Mouse (Mus musculus) heart, postnatal 0 days (tissue): ENCODE data around the gene Kcna7.

Experiments
- CTCF ChIP-seq: IDR thresholded peaks from 2 replicates; pipeline ENCODE4 v1.5.1; 2016; ENCODE audit warnings: antibody characterized with exemption, control low read depth, low read depth
- EP300 ChIP-seq: IDR thresholded peaks from 2 replicates; pipeline ENCODE4 v1.6.1; 2016; ENCODE audit warnings: antibody characterized with exemption, low read depth

DNA sequence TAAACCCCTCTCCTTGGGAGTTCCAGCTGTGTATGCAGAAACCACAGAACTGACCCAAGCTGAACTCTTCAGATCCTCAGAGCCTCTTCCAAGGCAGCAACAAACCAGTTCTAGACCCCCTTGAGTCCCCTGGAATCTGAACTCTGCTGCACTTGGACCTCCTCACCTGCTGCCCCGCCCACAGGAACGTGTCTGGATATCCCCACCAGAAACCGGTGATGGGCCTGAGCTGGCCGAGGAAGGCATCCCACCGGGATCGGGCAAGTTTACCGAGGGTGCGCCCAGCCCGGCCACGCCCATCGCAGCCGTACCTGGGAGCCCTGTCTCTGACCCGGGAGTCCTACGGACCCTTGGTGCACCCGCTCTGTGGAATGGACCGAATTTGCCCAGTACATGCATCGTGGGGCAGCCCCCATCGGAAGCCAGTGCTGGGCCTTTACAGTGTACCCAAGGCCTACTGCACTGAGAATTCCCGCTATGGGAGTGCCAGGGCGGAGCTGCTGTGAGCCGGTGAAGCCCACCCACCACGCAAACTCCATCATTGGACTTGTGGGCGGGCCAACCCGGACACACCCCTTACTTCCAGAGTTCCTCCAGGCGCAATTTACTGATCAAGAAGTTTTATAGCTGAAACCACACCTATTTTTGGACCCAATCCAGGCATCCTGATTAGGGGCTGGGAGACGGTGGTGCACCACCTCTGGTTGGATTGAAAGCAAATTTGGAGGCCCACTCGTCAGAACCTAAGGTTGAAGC is 14.6 kb downstream of the Kcna7 start:
- TF ChIP-seq CTCF (no peak), EP300 (no peak)
